Mouse (Mus musculus): ENCODE measurements around the gene Dab2ip.

DNA sequence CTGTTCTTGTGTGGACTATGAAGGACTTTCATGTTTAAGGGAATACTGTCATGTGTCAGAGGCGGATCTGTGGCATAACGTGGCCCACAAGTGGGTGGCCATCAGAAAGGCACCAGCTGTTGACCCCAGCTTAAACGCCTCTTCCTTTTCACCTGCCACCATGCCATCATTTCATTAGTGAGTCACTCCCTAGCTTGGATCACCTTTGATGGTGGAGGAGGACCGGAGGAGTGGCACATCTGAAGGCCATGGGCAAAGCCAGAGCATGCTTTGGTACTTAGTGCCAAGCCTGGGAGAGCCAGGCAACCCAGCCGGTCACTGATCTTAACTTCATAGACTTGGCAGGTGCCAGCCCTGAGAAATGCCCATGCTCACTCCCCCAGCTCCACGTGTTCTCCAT lies 96.7 kb downstream of the Dab2ip start:
- TF ChIP-seq POLR2A (IDR thresholded peaks at IDR 0.05; ENCODE audit: borderline replicate concordance, low read depth, low read length) (no peak), CTCF (IDR thresholded peaks at IDR 0.05; ENCODE audit: low read depth, low read length) (no peak)
